Mouse (Mus musculus) brain, embryonic 14.5 days (tissue): ENCODE data around the gene Commd1. TPM values are rescaled to one million over a fixed set of nuclear protein-coding genes. Genes with fewer than 3 reads are reported as not detected.

Experiments used
- DNase-seq: peaks from one replicate; pipeline ENCODE4 v3.0.0-alpha.2; 2011; ENCODE audit warnings: low read depth
- CTCF ChIP-seq: fragments of 200-500 bp; IDR thresholded peaks from 2 replicates; pipeline ENCODE4 v1.5.1; 2012; ENCODE audit warnings: inconsistent platforms, mild to moderate bottlenecking, moderate library complexity, borderline replicate concordance; ENCODE audit not compliant: insufficient read depth, insufficient read length; ENCODE audit errors: extremely low read depth
- POLR2A ChIP-seq: fragments of 200-500 bp; IDR thresholded peaks from 2 replicates; pipeline ENCODE4 v1.6.1; 2012; ENCODE audit warnings: mild to moderate bottlenecking, inconsistent platforms, borderline replicate concordance; ENCODE audit not compliant: poor library complexity, insufficient read depth, insufficient read length, severe bottlenecking; ENCODE audit errors: extremely low read depth
- polyA plus RNA-seq: library from polyadenylated mRNA; depleted of rRNA; stranded (reverse); fragments of >200 nt; gene quantifications from 2 replicates; pipeline ENCODE4 v1.2.3, GENCODE M21; 2012; rRNA removed

The Commd1 gene
- polyA plus RNA-seq = 57.5 and 58.7 TPM in 2 replicates

GRCm38 (mm10) chr11:22981984-22982757, at the start of gene Commd1, which contains the start of gene Gm28048:
Gene Commd1 (minus strand): TSS chr11:22982382.
Gene Gm28048 (minus strand): TSS chr11:22982090.
- TF ChIP-seq CTCF (peak; percentile 74), POLR2A (peak; percentile 51; the same call in 1 of the 2 replicates)
- DNase-seq = peak; percentile 98

- no peak for DNase-seq
- TF ChIP-seq CTCF (no peak), POLR2A (no peak)
These were observed 47.2 kb upstream of the Commd1 start for GRCm38 (mm10) chr11:23029399-23029798.

GRCm38 (mm10) chr11:23028957-23029356, 46.8 kb upstream of the Commd1 start:
- no peak for DNase-seq
- TF ChIP-seq POLR2A (no peak), CTCF (no peak)

GRCm38 (mm10) chr11:23024169-23024568, 42.0 kb upstream of the Commd1 start:
- DNase-seq = no peak
- TF ChIP-seq POLR2A (no peak), CTCF (no peak)

- TF ChIP-seq CTCF (no peak), POLR2A (no peak)
- no peak for DNase-seq
These were observed 41.0 kb upstream of the Commd1 start for GRCm38 (mm10) chr11:23023155-23023554.

- TF ChIP-seq POLR2A (no peak), CTCF (no peak)
- no peak for DNase-seq
These were observed 38.7 kb upstream of the Commd1 start for GRCm38 (mm10) chr11:23020841-23021240.

- no peak for TF ChIP-seq CTCF
- TF ChIP-seq POLR2A = no peak
- DNase-seq = no peak
These were observed 38.1 kb upstream of the Commd1 start for GRCm38 (mm10) chr11:23020116-23020770.

GRCm38 (mm10) chr11:23017943-23018342, 35.8 kb upstream of the Commd1 start:
- DNase-seq = no peak
- TF ChIP-seq POLR2A = no peak
- no peak for TF ChIP-seq CTCF

- TF ChIP-seq POLR2A = no peak
- TF ChIP-seq CTCF = no peak
- DNase-seq = no peak
These were observed 32.8 kb upstream of the Commd1 start for GRCm38 (mm10) chr11:23014996-23015395.

GRCm38 (mm10) chr11:23013580-23014294, 31.6 kb upstream of the Commd1 start:
- TF ChIP-seq CTCF = peak; percentile 38; the same call in 1 of the 2 replicates
- no peak for TF ChIP-seq POLR2A
- no peak for DNase-seq

- no peak for TF ChIP-seq POLR2A
- DNase-seq = no peak
These were observed 30.9 kb upstream of the Commd1 start for GRCm38 (mm10) chr11:23013096-23013495.

GRCm38 (mm10) chr11:23008824-23009200, 26.6 kb upstream of the Commd1 start:
- TF ChIP-seq CTCF (no peak), POLR2A (no peak)

More at GRCm38 (mm10) chr11:23008824-23009200, 26.6 kb upstream of the Commd1 start:
- no peak for DNase-seq
